Mouse (Mus musculus) neural tube, embryonic 13.5 days (tissue): ENCODE measurements around the gene Dennd6b. TPM values are rescaled to one million over a fixed set of nuclear protein-coding genes. Genes with fewer than 3 reads are reported as not detected.

ENCODE experiments used
- ATAC-seq: fragments of 200-750 bp; cut with Nextera tagmentation; 2 replicates; pipeline ENCODE4 v1.8.0; 2017; ENCODE audit warnings: low read depth, mild to moderate bottlenecking, moderate TSS enrichment, moderate library complexity
- H3K27ac ChIP-seq: fragments of 300-500 bp; sonication (generic); replicated peaks from 2 replicates; pipeline ENCODE4 v1.5.1; 2015; ENCODE audit warnings: moderate library complexity, mild to moderate bottlenecking, inconsistent platforms
- H3K27me3 ChIP-seq: fragments of 300-500 bp; sonication (generic); 2 replicates; pipeline ENCODE4 v1.6.1; 2015; ENCODE audit warnings: mild to moderate bottlenecking, inconsistent platforms
- H3K36me3 ChIP-seq: fragments of 300-500 bp; sonication (generic); 2 replicates; pipeline ENCODE4 v1.6.1; 2015; ENCODE audit warnings: mild to moderate bottlenecking, inconsistent platforms
- H3K4me1 ChIP-seq: fragments of 300-500 bp; sonication (generic); replicated peaks from 2 replicates; pipeline ENCODE4 v1.6.1; 2015; ENCODE audit warnings: inconsistent platforms
- H3K4me2 ChIP-seq: fragments of 300-500 bp; sonication (generic); 2 replicates; pipeline ENCODE4 v1.6.1; 2015; ENCODE audit warnings: inconsistent platforms, mild to moderate bottlenecking, moderate library complexity
- H3K4me3 ChIP-seq: fragments of 300-500 bp; sonication (generic); 2 replicates; pipeline ENCODE4 v1.5.1; 2015; ENCODE audit warnings: mild to moderate bottlenecking, inconsistent platforms
- H3K9ac ChIP-seq: fragments of 300-500 bp; sonication (generic); 2 replicates; pipeline ENCODE4 v1.6.1; 2015; ENCODE audit warnings: moderate library complexity, mild to moderate bottlenecking, inconsistent platforms
- H3K9me3 ChIP-seq: fragments of 300-500 bp; sonication (generic); 2 replicates; pipeline ENCODE4 v1.6.1; 2016; ENCODE audit warnings: inconsistent platforms
- WGBS: fragments of 180-500 bp; shearing (Covaris S2); methylation state at CpG from one replicate; pipeline ENCODE4 v1.1.7; 2015; 5-methylcytosine and 5-hydroxymethylcytosine counted together
- polyA plus RNA-seq: library from polyadenylated mRNA; unstranded; fragments of >200 nt; fragmentation: Nextera tagmentation; extraction: Ambion mirVana; gene quantifications from 2 replicates; pipeline ENCODE4 v1.2.1, GENCODE M21; 2015

Dennd6b gene
- polyA plus RNA-seq, 1 experiment from 2014 or later: 71.8 TPM

DNA sequence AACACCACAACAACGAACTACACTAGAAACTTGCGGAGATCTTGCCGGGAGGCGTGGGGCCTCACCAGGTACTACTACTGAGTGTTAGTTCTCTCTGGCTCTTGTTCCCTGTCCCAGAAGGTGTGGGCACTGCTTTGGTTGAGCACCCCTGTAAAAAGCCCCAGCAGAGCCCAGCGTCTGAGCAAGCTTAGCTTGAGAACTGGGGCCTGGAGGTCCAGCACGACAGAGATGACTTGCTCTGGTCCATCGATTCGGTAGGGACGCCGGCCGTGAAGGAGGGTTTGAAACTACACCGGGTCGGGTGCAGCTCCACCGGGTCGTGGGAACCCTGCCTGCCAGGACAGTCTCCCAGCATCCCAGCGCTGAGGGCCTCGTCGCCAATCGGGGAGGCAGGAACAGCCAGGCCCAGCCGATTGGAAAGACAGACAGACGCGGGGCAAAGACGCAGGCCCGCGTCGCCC, 16.2 kb downstream of the Dennd6b start:
- H3K4me3 ChIP-seq: peak overlapping the region; percentile 86
- H3K4me2 ChIP-seq: peak overlapping the region; percentile 99
- H3K9me3 ChIP-seq: no peaks in the 10 kb centered on the region
- peaks cover 16% of the 10 kb centered on the region; the same call in 1 of the 2 replicates for H3K36me3 ChIP-seq
- peak; percentile 8 for ATAC-seq
- H3K27me3 ChIP-seq: no peaks in the 10 kb centered on the region
- peak overlapping the region; percentile 99 for H3K9ac ChIP-seq
- under 1% methylated on average over 26 of the region's 26 CpGs for WGBS
- peaks cover 90% of the 10 kb centered on the region for H3K4me1 ChIP-seq
- peak overlapping the region; percentile 96 for H3K27ac ChIP-seq

DNA sequence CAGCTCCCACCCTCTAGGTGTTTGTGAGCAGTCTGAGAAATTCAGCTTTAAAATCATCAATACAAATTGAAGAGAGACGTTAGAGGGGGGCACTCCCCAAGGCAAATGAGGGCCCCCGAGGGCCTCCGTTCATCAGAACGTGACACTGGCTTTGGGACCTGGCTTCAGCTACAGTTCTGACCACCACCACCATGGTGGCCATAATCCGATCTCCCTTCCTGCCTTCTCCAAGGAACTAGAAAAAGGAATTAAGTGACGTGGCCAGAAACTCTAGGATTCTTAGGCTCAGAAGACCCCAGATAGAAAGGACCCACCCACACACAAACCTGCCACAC, 16.7 kb downstream of the Dennd6b start:
- 6% methylated on average over 6 of the region's 6 CpGs for WGBS
- Histone ChIP-seq H3K9ac (peak overlapping the region; percentile 99), H3K4me3 (peak overlapping the region; percentile 86), H3K9me3 (no peaks in the 10 kb centered on the region), H3K27ac (peak overlapping the region; percentile 96), H3K4me1 (peaks cover 91% of the 10 kb centered on the region), H3K36me3 (peaks cover 11% of the 10 kb centered on the region; the same call in 1 of the 2 replicates), H3K4me2 (peak overlapping the region; percentile 99), H3K27me3 (no peaks in the 10 kb centered on the region)
- ATAC-seq: no peak

DNA sequence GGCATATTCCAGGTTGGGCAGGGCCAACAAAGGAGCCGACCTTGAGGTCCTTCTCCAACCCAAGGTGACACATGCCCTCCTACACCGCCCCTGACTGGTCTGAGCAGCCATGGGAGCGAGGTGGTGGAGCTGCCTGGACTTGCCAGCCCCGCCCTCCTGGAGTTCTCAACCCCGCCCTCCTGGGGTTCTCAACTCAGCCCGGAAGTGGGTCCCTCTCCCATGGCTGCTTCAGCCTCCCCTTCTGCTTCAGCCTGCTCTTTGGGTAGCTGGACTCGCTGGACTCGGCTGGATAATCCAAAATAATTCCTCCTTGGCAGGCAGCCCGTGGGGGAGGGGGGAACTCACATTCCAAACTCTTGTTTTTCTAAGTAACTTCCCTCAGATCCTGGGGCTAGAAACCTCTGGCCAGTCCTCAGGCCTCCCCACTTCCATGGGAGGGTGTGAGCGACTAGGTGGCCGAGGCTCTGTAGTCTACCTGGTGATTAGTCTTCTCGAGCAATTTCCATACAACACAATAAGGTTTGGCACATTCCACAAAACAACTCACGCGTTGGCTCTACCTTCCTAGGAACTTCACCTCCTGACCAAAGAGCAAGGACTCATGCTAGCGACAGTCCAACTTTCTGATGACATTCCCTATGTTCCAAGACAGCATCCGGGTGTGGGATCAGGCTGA, 17.2 kb downstream of the Dennd6b start:
- Histone ChIP-seq H3K4me2 (peak overlapping the region; percentile 99), H3K36me3 (peaks cover 6% of the 10 kb centered on the region; the same call in 1 of the 2 replicates), H3K4me1 (peaks cover 91% of the 10 kb centered on the region), H3K4me3 (peak overlapping the region; percentile 86), H3K27ac (peak overlapping the region; percentile 96), H3K9me3 (no peaks in the 10 kb centered on the region), H3K27me3 (no peaks in the 10 kb centered on the region), H3K9ac (peak overlapping the region; percentile 99)
- no peak for ATAC-seq
- 6% methylated on average over 16 of the region's 16 CpGs for WGBS

DNA sequence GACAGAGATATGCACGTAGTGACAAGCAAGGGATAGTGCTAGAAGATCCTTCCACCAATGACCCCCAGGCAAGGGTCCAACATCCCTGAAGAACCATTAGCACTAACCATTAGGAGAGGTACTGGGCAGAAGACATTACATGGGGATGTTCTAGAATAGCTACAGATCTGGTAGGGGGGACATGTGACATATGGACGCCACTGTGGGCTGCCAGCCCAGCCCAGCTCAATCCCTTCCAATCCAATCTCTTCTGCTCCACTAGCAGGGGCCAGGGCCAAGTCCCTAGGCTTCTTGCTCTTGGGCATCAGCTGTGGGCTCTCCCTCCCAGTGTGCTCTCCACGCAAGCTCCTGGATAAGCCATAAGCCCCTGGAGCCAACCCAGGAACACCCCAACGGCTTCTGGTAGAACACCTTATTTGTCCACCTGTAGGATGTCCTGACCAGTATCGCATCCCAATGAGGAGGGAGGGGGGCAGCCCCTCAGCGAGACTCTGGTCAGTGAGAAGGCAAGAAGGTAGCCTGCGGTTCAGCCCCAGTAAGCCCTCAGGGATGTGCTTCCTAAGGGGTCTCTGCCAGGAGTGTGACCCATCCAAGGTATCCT, 17.9 kb downstream of the Dennd6b start:
- Histone ChIP-seq H3K4me1 (peaks cover 91% of the 10 kb centered on the region), H3K4me2 (peak overlapping the region; percentile 99), H3K4me3 (peak overlapping the region; percentile 86), H3K9ac (peak overlapping the region; percentile 99), H3K36me3 (no peaks in the 10 kb centered on the region), H3K27ac (peak overlapping the region; percentile 96), H3K9me3 (no peaks in the 10 kb centered on the region), H3K27me3 (no peaks in the 10 kb centered on the region)
- ATAC-seq: no peak
- 74% methylated on average over 7 of the region's 7 CpGs for WGBS

DNA sequence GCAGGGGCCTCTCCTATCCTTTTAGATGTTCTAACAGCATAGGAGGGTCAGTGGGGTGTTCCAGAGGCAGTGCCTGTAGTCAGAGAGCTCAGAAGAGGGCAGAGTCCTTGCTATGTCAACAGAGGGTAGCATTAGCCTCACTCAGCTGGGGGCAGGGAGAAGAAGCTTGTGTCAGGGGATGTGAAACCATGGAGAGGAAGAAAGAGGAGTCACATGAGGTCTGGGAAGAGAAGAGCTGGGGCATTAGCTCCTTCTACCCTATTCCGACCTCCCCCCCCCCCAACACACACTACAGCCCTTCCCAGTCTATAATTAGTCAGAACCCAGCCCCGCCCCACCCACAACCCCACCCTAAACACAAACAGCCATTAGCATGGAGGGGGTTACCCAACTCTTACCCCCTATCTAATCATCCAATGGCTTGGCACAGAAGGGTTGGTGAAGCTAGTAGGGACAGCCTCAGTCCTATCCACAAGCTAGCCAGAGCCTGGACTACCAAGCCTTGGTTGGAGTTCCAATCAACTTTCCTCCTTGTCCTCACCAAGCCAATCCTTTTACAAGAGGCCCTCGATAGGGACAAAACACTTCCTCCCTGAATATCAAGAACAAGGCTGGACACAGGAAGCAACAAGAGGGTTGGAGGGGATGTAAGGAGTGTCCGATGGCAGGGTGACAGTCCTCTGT, 18.6 kb downstream of the Dennd6b start:
- Histone ChIP-seq H3K4me1 (peaks cover 91% of the 10 kb centered on the region), H3K4me3 (peak overlapping the region; percentile 86), H3K9ac (peak overlapping the region; percentile 47), H3K9me3 (no peaks in the 10 kb centered on the region), H3K27ac (peak overlapping the region; percentile 46), H3K4me2 (peak overlapping the region; percentile 99), H3K27me3 (no peaks in the 10 kb centered on the region), H3K36me3 (no peaks in the 10 kb centered on the region)
- no peak for ATAC-seq
- WGBS: 81% methylated on average over 4 of the region's 4 CpGs

DNA sequence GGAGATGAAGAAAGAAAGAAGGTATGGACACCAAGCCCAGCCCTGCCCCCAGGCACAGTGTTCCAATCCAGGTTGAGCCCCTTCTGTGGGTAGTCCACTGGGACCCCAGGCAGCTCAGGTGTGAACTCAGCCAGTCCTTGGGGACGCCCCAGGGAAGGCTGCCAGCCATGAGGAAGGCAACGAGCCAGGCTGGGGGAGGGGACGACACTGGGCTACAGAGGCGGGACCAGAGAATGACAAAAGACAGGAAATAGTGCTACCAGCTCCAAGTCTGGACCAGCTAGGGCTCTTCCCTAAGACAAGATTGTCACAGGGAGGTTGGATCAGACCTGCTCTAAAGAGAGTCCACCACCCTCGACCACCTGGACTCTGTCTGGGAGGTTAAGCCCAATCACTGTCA, 19.2 kb downstream of the Dennd6b start:
- peak overlapping the region; percentile 46 for H3K27ac ChIP-seq
- H3K4me3 ChIP-seq: peak overlapping the region; percentile 86; the same call in 1 of the 2 replicates

DNA sequence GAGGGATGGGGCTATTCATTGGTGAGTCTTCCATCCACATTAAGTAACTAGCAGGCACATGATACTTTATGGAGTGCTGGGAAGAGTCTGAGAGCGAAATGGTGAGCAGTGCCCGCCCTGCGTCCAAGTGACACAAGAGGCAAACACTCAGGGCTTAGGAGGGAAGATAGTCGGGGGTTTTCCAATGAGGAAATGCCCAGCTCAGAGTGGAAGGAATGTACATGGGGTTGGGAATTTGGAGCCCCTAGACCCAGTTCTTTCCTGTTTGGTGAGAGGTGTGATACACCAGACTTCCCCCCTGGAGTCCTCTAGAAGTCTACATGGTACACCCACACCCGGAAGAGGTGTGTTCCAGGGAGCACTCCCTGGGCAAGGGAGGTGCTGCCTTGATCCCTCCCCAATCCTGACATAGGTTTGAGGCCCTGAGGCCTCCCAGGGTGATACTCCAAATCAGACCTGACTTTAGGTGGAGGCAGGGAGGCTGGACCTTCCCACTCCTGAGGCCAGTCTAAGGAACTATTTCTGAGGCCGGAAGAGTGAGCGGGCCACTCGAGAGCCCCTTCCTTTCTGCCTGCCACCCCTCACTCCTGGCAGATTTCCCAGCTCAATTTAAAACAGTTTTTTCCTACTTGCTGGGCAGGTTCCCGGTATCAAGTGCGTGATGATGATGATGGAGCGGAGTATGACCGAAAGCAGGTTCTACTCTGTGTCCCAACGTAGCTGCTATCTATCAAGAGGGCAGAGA, 20.7 kb downstream of the Dennd6b start:
- H3K36me3 ChIP-seq: no peaks in the 10 kb centered on the region
- no peak overlapping the region for H3K4me2 ChIP-seq
- WGBS: 84% methylated on average over 13 of the region's 13 CpGs
- H3K9me3 ChIP-seq: no peaks in the 10 kb centered on the region
- no peak overlapping the region for H3K27ac ChIP-seq
- H3K9ac ChIP-seq: no peak overlapping the region
- no peak overlapping the region for H3K4me3 ChIP-seq
- H3K27me3 ChIP-seq: no peaks in the 10 kb centered on the region
- peaks cover 93% of the 10 kb centered on the region for H3K4me1 ChIP-seq
- no peak for ATAC-seq

More for the DNA sequence above, 19.2 kb downstream of the Dennd6b start:
- no peaks in the 10 kb centered on the region for H3K27me3 ChIP-seq
- H3K4me1 ChIP-seq: peaks cover 91% of the 10 kb centered on the region
- H3K36me3 ChIP-seq: no peaks in the 10 kb centered on the region
- H3K9me3 ChIP-seq: no peaks in the 10 kb centered on the region
- 9% methylated on average over 5 of the region's 5 CpGs for WGBS
- peak overlapping the region; percentile 99 for H3K4me2 ChIP-seq
- ATAC-seq: no peak
- H3K9ac ChIP-seq: peak overlapping the region; percentile 47

DNA sequence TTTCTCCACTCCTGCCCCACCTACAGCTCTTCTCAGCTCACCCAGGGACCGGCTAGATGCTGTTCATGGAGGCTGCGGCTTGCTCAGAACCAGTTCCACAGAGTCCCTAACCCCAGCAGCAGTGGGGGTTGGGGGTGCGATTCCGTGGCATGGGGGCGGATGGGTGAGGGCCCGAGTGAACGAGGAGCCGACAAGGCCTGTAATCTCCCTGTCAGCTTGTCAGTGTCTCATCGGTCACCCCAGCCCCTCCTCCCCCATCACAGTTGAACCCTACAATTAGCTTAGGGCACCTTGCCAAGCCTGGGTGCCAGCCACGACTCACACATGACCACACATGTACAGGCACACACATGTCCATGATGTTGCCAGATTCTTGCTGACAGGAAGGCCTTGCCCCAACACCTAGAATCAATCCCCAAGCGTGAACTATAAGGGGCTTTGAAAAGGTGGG, 21.4 kb downstream of the Dennd6b start:
- Histone ChIP-seq H3K9ac (peak overlapping the region; percentile 36; the same call in 1 of the 2 replicates), H3K36me3 (0 out of 2 replicates have a peak, but pooled peaks cover 3% of the 10 kb centered on the region), H3K9me3 (no peaks in the 10 kb centered on the region), H3K27me3 (no peaks in the 10 kb centered on the region), H3K27ac (no peak overlapping the region), H3K4me2 (peak overlapping the region; percentile 99; the same call in 1 of the 2 replicates), H3K4me1 (peaks cover 100% of the 10 kb centered on the region), H3K4me3 (no peak overlapping the region)
- no peak for ATAC-seq
- WGBS: 58% methylated on average over 11 of the region's 11 CpGs

DNA sequence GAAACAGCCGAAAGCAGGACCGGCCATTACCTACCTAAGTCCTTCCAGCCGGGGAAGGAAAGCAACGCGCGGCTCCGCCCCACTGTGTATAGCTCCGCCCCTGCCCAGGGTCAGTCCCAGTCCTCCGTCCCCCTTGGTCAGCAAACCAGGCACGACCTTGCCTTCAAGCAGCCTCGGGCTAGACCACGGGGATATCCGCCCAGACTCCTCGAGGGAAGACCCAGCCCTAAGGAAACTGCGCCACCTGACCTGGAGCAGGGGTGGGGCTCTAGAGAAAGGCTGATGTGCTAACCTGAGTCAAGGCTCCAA, 22.4 kb downstream of the Dennd6b start:
- peak overlapping the region; percentile 87 for H3K27ac ChIP-seq

DNA sequence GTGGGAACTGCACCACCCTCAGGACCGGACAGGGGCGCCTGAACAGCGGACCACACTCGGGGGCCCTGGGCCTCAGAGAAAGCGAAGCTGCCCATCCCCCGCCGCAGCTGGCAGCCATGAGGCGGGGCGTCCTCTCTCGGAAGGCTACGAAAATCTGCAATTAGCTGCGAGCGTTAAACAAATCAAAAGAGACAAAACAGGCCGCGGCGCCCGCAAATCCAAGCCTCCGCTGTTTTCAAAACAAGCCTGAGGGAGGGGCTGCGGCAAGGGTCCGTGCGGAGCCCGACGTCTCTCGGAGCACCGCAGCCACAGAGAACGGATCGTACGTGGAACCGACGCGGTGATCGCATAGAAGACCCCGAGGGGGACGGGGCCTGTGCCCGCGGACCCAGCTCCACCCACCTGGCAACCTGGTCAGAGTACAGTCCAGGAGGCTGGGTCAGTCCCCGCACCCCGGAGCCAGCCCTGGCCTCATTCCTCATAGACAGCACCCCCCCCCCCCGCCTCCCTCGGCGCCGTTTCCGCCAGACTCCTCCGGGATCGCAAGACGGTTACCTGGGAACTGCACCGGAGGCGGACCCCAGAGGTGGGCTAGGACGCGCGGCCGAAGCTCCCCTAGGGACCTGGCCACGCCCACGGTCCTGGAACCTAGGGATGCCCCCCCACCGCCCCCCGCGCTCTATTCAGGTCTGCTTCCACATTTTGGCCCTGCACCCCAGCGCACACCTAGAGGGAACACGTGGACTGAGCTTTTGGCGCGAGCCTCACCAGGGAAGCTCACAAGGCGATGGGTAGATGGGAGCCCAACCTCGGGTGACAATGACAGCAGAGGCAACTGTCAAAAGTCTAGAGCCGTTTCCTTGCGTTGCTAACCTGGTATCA, 23.0 kb downstream of the Dennd6b start:
- peak; percentile 28 for ATAC-seq
- Histone ChIP-seq H3K9ac (peak overlapping the region; percentile 87), H3K36me3 (peaks cover 12% of the 10 kb centered on the region), H3K4me3 (peak overlapping the region; percentile 57), H3K27me3 (no peaks in the 10 kb centered on the region), H3K9me3 (no peaks in the 10 kb centered on the region), H3K4me2 (peak overlapping the region; percentile 99), H3K27ac (peak overlapping the region; percentile 87), H3K4me1 (peaks cover 97% of the 10 kb centered on the region)
- WGBS: under 1% methylated on average over 63 of the region's 65 CpGs

More for the DNA sequence above, 22.4 kb downstream of the Dennd6b start:
- peak; percentile 36 for ATAC-seq
- Histone ChIP-seq H3K36me3 (0 out of 2 replicates have a peak, but pooled peaks cover 6% of the 10 kb centered on the region), H3K9ac (peak overlapping the region; percentile 87), H3K4me3 (peak overlapping the region; percentile 57), H3K4me2 (peak overlapping the region; percentile 99), H3K4me1 (peaks cover 100% of the 10 kb centered on the region), H3K9me3 (no peaks in the 10 kb centered on the region), H3K27me3 (no peaks in the 10 kb centered on the region)
- 2% methylated on average over 15 of the region's 15 CpGs for WGBS
